Mouse (Mus musculus): ENCODE data around the gene Pde1c.

Gene Pde1c

GRCm38 (mm10) chr6:56447917-56448316 lies 121.0 kb downstream of the Pde1c start:
- peak; percentile 35 for DNase-seq (ENCODE audit: low read depth, low spot score)

GRCm38 (mm10) chr6:56441501-56441900 lies 127.4 kb downstream of the Pde1c start:
- no peak for DNase-seq (ENCODE audit: low read depth, low spot score)

- DNase-seq (ENCODE audit: low read depth, low spot score) = no peak
Measured at GRCm38 (mm10) chr6:56425846-56426245, 143.1 kb downstream of the Pde1c start.

- DNase-seq (ENCODE audit: low read depth, low spot score) = no peak
Measured at GRCm38 (mm10) chr6:56422866-56423265, 146.0 kb downstream of the Pde1c start.

- no peak for DNase-seq (ENCODE audit: low read depth, low spot score)
Measured at GRCm38 (mm10) chr6:56416191-56416590, 152.7 kb downstream of the Pde1c start.

GRCm38 (mm10) chr6:56389178-56389577 lies 179.7 kb downstream of the Pde1c start:
- DNase-seq (ENCODE audit: low read depth, low spot score) = no peak

- DNase-seq (ENCODE audit: low read depth, low spot score) = no peak
Measured at GRCm38 (mm10) chr6:56376359-56376758, 192.5 kb downstream of the Pde1c start.

GRCm38 (mm10) chr6:56374180-56374579 lies 194.7 kb downstream of the Pde1c start:
- DNase-seq (ENCODE audit: low read depth, low spot score) = no peak

GRCm38 (mm10) chr6:56373753-56374152 lies 195.2 kb downstream of the Pde1c start:
- DNase-seq (ENCODE audit: low read depth, low spot score) = no peak

- no peak for DNase-seq (ENCODE audit: low read depth, low spot score)
Measured at GRCm38 (mm10) chr6:56373046-56373751, 195.7 kb downstream of the Pde1c start.

- DNase-seq (ENCODE audit: low read depth, low spot score) = no peak
Measured at GRCm38 (mm10) chr6:56369462-56369861, 199.4 kb downstream of the Pde1c start.

- no peak for DNase-seq (ENCODE audit: low read depth, low spot score)
Measured at GRCm38 (mm10) chr6:56368116-56368515, 200.8 kb downstream of the Pde1c start.

GRCm38 (mm10) chr6:56367257-56367656 lies 201.6 kb downstream of the Pde1c start:
- DNase-seq (ENCODE audit: low read depth, low spot score) = no peak

- peak; percentile 9 for DNase-seq (ENCODE audit: low read depth, low spot score)
Measured at GRCm38 (mm10) chr6:56362650-56363049, 206.3 kb downstream of the Pde1c start.

GRCm38 (mm10) chr6:56362128-56362545 lies 206.8 kb downstream of the Pde1c start:
- DNase-seq (ENCODE audit: low read depth, low spot score) = peak; percentile 61

- peak; percentile 15 for DNase-seq (ENCODE audit: low read depth, low spot score)
Measured at GRCm38 (mm10) chr6:56361348-56362127, 207.4 kb downstream of the Pde1c start.

GRCm38 (mm10) chr6:56360086-56360485 lies 208.8 kb downstream of the Pde1c start:
- no peak for DNase-seq (ENCODE audit: low read depth, low spot score)

GRCm38 (mm10) chr6:56359126-56359525 lies 209.8 kb downstream of the Pde1c start:
- no peak for DNase-seq (ENCODE audit: low read depth, low spot score)

GRCm38 (mm10) chr6:56347207-56347606 lies 221.7 kb downstream of the Pde1c start:
- no peak for DNase-seq (ENCODE audit: low read depth, low spot score)

- no peak for DNase-seq (ENCODE audit: low read depth, low spot score)
Measured at GRCm38 (mm10) chr6:56345082-56345481, 223.8 kb downstream of the Pde1c start.

GRCm38 (mm10) chr6:56342005-56342404 lies 226.9 kb downstream of the Pde1c start:
- DNase-seq (ENCODE audit: low read depth, low spot score) = no peak

GRCm38 (mm10) chr6:56335811-56336446 lies 233.0 kb downstream of the Pde1c start:
- no peak for DNase-seq (ENCODE audit: low read depth, low spot score)
